Mouse (Mus musculus): ENCODE results near the gene Pxk. TPM values are rescaled to one million over a fixed set of nuclear protein-coding genes. Genes with fewer than 3 reads are reported as not detected.

Pxk gene
- total RNA-seq (2015; ENCODE audit: low replicate concordance): 14.7 and 16.6 TPM in 2 replicates
- 3.0 and 5.3 TPM in 2 replicates for total RNA-seq (2017; ENCODE audit: low replicate concordance)

DNA sequence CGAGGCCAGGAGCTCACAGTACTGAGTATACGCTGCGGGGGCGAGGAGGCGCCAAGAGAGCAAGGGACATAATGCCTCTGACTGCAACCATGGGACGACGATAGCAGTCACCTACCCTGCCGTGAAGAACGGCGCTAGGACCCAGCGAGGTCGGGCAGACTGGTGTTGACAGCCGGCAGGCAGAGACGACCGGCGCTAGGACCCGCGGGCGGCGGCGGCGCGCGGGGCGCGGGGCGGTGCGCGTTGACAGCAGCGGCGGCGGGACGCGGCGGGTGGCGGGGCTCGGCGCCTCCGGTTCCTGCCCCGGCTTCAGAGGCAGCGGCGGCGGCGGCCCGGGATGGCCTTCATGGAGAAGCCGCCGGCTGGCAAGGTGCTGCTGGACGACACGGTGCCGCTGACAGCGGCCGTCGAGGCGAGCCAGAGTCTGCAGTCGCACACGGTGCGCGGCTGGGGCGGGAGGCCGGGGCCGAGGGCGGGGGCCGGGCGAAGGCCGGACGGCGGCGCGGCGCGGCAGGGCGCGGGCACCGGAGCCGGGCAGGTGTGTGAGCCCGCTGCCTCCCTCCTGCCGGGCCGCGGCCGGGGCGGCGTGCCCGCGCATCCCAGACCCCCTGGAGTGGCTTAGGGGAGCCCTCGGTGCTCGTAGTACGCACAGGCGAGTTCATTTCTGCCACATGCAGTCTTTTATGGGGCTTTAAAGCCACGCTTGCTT, at the start of gene Pxk:
Pxk (plus strand) TSS at position 234 of the 709 bp plus-strand sequence.
- ATAC-seq (replicated peaks; ENCODE audit: low FRiP score, poor library complexity, severe bottlenecking): peak; percentile 91

DNA sequence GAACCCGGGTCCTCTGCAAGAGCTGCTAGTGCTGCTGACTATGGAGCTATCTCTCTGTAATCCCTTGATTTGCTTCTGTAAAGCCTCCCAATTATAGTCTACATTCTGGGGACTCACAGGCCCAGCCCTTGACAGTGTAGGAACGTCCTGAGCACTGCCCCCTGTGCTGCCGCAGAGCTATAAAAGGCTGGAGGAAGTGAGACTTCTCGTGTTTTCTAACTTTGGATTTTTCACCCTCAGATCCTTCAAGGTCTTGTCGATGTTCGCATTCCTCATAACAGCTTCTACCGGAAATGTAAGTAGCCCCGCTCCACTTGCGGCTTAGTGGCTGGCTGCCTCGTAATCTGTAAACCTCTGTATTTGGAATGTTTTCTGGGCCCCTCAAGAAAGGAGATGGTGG, 48.7 kb upstream of the Pxk start:
- ATAC-seq (replicated peaks; ENCODE audit: low FRiP score, poor library complexity, severe bottlenecking): no peak

GRCm38 (mm10) chr14:8051869-8052268, 46.1 kb upstream of the Pxk start:
- ATAC-seq (replicated peaks; ENCODE audit: low FRiP score, poor library complexity, severe bottlenecking): no peak

GRCm38 (mm10) chr14:8052661-8053060, 45.4 kb upstream of the Pxk start:
- ATAC-seq (replicated peaks; ENCODE audit: low FRiP score, poor library complexity, severe bottlenecking): no peak

- no peak for ATAC-seq (replicated peaks; ENCODE audit: low FRiP score, poor library complexity, severe bottlenecking)
Measured at GRCm38 (mm10) chr14:8054310-8055102, 43.5 kb upstream of the Pxk start.

- no peak for ATAC-seq (replicated peaks; ENCODE audit: low FRiP score, poor library complexity, severe bottlenecking)
Measured at GRCm38 (mm10) chr14:8056076-8056475, 41.9 kb upstream of the Pxk start.

DNA sequence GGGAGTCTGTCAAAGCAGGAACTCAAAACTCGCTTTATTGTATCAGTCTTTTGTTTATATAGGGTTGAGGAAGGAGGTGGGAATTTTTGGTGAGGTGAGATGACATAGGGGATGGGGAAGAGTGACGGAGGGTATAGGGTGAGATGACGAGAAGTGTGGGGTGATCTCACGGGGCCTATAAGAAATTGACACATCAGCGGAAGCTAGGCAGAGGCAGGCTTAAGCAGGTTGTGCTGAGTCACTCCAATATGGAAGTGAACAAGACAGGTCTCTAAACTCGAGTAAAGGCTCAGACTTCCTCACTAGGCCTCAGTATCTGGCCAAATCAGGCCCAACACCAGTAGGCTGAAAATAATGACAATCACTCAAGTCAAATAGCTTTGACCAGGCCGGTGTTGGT, 38.1 kb upstream of the Pxk start:
- no peak for ATAC-seq (replicated peaks; ENCODE audit: low FRiP score, poor library complexity, severe bottlenecking)

GRCm38 (mm10) chr14:8062076-8062475, 35.9 kb upstream of the Pxk start:
- ATAC-seq (replicated peaks; ENCODE audit: low FRiP score, poor library complexity, severe bottlenecking): 0 out of 2 replicates have a peak, but pooled peaks have one; percentile 30

DNA sequence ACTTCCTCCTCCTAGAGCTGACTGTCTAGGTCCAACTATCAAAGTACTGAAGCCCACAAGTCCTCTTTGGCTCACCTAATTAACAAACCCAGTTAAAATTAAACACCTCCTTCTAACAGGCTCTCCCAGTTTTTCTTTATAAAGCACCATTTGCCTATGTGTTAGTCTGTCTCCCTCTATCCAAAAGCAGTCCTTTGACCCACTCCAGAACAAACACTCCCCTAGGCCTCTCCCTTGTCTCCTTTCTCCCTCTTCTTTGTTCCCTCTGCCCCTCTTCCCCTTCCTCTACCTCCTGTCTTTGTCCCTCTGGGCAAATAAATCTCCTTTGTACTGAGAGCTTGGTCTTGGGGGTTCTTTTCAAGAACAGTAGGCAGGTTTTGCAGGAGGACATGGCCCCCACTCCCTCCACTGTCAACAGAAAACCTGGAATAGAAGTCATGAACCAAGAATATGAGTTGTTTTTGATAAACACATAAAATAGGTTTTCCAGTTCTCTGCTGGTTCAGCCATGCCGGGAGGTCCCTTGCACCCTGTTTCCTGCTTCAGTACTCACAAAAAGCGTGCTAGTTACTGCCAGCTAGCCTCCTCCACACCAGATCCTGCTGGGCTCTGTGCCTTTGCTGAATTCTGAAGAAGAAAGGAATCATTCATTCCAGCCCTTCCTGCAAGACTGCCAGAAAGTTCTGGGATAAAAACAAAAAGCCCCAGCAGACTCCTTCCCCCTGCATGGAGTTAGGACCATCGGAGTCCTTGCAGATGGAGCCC, 35.3 kb upstream of the Pxk start:
- no peak for ATAC-seq (replicated peaks; ENCODE audit: low FRiP score, poor library complexity, severe bottlenecking)

DNA sequence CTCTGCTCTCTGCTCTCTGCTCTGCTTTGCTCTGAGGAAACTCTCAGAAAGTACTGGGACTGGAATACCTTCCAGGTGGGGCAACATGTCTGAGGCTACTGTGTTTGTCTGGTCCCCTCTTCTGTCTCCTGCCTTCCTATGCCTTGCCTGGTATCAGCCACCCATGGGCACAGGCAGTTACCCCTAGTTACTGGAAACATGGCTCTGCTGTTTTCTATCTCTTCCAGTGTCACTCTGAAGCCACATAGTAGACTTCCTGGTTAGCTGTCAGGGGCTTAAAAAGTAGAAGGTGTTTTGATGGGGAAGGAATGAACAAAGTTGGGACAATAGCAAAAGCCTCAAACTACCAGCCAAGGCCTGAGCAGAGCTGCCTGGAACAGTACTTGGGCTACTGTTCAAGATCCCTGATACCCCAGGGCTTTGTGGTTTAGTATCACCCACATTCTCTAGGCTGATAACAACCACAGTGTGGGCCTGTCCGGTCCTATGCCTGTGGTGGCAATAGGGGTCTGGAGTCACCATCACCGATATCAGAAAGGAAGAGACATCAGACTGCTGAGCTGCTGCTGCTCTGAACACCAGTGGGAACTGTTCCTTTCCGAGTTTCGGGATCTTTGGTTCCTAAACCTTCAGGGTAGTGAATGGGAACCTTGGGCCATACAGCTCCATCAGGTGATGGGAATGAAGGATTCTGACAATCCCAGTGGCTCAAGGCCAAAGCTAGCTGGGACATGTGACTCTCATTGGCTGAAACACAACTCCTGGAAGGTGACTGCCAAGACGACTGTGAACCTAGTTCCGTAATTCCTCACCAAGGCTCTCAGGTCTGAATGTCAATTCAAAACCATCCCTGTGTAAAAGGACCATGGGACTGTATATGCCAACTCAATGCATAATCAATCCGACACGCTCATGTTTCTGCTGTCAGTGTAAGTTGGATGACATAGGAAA, 33.9 kb upstream of the Pxk start:
- ATAC-seq (replicated peaks; ENCODE audit: low FRiP score, poor library complexity, severe bottlenecking): no peak

- ATAC-seq (replicated peaks; ENCODE audit: low FRiP score, poor library complexity, severe bottlenecking): peak; percentile 96
Measured at GRCm38 (mm10) chr14:8080165-8080679, 17.8 kb upstream of the Pxk start, which contains the start of gene Rpp14. Gene Rpp14, plus strand, starts transcription at chr14:8080367.

GRCm38 (mm10) chr14:8080718-8081117, 17.3 kb upstream of the Pxk start:
- ATAC-seq (replicated peaks; ENCODE audit: low FRiP score, poor library complexity, severe bottlenecking): peak; percentile 42; the same call in 1 of the 2 replicates

DNA sequence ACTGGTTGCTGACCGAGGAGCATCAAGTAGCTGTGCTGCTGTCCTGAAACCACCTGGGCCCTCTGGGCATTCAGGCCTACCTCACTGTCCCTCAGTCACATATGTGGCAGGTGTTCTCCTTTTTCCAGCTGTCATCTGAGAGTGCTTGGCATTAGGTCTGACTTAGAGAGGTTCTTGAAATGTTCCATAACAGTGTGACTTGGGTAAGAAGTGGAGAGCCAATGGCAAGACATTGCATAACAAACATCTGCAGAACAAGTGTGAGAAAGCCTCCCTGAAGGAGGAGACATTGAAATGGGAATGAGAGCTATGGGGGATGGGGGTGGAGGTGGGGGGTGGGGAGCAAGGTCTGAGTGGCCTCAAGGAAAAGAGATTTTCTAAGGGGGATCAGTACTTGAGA, 15.1 kb upstream of the Pxk start:
- no peak for ATAC-seq (replicated peaks; ENCODE audit: low FRiP score, poor library complexity, severe bottlenecking)

DNA sequence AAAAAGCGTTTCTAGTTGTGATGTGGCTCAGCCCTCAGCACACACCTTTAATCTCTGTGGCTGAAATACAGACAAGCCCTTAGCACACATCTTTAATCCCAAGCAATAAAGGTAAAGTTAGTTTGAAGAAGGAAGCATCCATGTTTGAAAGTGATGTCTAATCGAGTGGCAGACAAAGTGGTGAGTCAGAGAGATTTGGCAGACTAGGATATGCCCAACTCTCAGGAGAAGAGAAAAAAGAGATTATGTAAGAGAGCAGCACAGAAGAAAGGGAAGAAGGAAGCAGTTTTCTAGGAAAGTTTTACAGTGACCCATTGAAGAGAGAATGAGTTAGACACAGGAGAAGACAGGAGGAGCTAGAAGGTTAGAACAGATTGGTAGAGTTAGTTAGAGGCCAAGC, 9.0 kb upstream of the Pxk start:
- ATAC-seq (replicated peaks; ENCODE audit: low FRiP score, poor library complexity, severe bottlenecking): no peak

GRCm38 (mm10) chr14:8092573-8092972, 5.4 kb upstream of the Pxk start:
- no peak for ATAC-seq (replicated peaks; ENCODE audit: low FRiP score, poor library complexity, severe bottlenecking)

DNA sequence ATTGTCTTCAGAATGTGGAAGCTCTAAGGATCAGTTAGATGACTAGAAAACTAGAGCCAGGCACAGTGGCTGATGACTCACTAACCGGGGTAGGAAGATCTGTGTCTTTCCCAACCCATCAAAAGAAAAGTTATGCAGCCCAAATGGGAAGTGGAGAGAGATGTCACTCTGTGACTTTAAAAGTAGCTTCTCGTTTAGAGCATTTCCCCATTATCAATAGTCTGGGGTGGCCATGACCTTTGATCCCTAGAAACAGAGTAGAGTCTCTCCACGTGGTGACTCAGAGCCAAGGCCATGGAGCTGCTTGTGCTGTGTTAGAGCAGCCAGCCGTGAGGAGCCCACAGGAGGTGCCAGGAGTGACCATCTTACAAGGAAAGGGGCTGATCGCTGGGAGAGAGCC, 4.6 kb upstream of the Pxk start:
- ATAC-seq (replicated peaks; ENCODE audit: low FRiP score, poor library complexity, severe bottlenecking): no peak

GRCm38 (mm10) chr14:8094931-8095561, 3.0 kb upstream of the Pxk start:
- no peak for ATAC-seq (replicated peaks; ENCODE audit: low FRiP score, poor library complexity, severe bottlenecking)

GRCm38 (mm10) chr14:8095562-8095950, 2.5 kb upstream of the Pxk start:
- no peak for ATAC-seq (replicated peaks; ENCODE audit: low FRiP score, poor library complexity, severe bottlenecking)

DNA sequence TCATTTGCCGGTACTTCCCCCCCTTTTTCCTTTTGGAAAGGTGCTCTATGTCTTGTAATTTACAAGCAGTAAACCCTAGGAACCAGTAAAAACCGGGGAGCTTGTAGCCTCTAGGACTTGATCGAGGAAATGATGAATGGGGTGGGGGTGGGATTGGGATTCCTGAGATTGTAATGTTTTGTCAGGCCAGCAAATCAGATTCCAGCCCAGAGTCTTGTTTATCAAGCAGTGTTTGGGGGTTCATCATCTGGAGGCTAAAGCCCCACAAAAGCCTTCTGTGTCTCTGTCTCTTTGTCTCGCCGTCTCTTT, 630 bp downstream of the Pxk start:
- no peak for ATAC-seq (replicated peaks; ENCODE audit: low FRiP score, poor library complexity, severe bottlenecking)

Measured in erythroid progenitor cell, adult 5-6 weeks (primary cell).